Mouse (Mus musculus) liver, postnatal 0 days (tissue): ENCODE results near the gene Pcx. TPM values are rescaled to one million over a fixed set of nuclear protein-coding genes. Genes with fewer than 3 reads are reported as not detected.

Source experiments
- ATAC-seq: fragments of 200-750 bp; cut with Nextera tagmentation; 2 replicates; pipeline ENCODE4 v1.8.0; 2017; ENCODE audit warnings: mild to moderate bottlenecking, moderate library complexity
- DNase-seq: peaks from one replicate; pipeline ENCODE4 v3.0.0-alpha.2; 2016
- H3K27ac ChIP-seq: fragments of 300-500 bp; sonication (generic); 2 replicates; pipeline ENCODE4 v1.5.1; 2014; ENCODE audit warnings: antibody characterized with exemption, moderate library complexity, mild to moderate bottlenecking, low read depth
- H3K27me3 ChIP-seq: fragments of 300-500 bp; sonication (generic); 2 replicates; pipeline ENCODE4 v1.6.1; 2014; ENCODE audit warnings: low read length, control low read depth, mixed read lengths; ENCODE audit not compliant: insufficient read depth
- H3K36me3 ChIP-seq: fragments of 300-500 bp; sonication (generic); replicated peaks from 2 replicates; pipeline ENCODE4 v1.6.1; 2014; ENCODE audit warnings: mild to moderate bottlenecking, control low read depth, low read length, moderate library complexity, mixed read lengths; ENCODE audit not compliant: insufficient read depth
- H3K4me1 ChIP-seq: fragments of 300-500 bp; sonication (generic); 2 replicates; pipeline ENCODE4 v1.6.1; 2014; ENCODE audit warnings: antibody characterized with exemption, mild to moderate bottlenecking, control low read depth; ENCODE audit not compliant: insufficient read depth
- H3K4me2 ChIP-seq: fragments of 300-500 bp; sonication (generic); 2 replicates; pipeline ENCODE4 v1.6.1; 2014; ENCODE audit warnings: low read depth, mild to moderate bottlenecking, low read length, moderate library complexity, mixed read lengths
- H3K4me3 ChIP-seq: fragments of 300-500 bp; sonication (generic); 2 replicates; pipeline ENCODE4 v1.5.1; 2014; ENCODE audit warnings: low read depth, low read length
- H3K9ac ChIP-seq: fragments of 300-500 bp; sonication (generic); replicated peaks from 2 replicates; pipeline ENCODE4 v1.6.1; 2014; ENCODE audit warnings: mild to moderate bottlenecking, moderate library complexity
- H3K9me3 ChIP-seq: fragments of 300-500 bp; sonication (generic); 2 replicates; pipeline ENCODE4 v1.6.1; 2016; ENCODE audit warnings: mild to moderate bottlenecking, control low read depth, low read length, mixed read lengths
- CTCF ChIP-seq: sonication (generic); IDR thresholded peaks from 2 replicates; pipeline ENCODE4 v1.5.1; 2016; ENCODE audit warnings: antibody characterized with exemption, low read depth
- EP300 ChIP-seq: IDR thresholded peaks from 2 replicates; pipeline ENCODE4 v1.6.1; 2016; ENCODE audit warnings: antibody characterized with exemption, low read depth, mild to moderate bottlenecking
- WGBS: fragments of 180-500 bp; shearing (Covaris S2); extraction: QIAGEN DNeasy Blood & Tissue Kit; methylation state at CpG from one replicate; pipeline ENCODE4 v1.1.7; 2014; ENCODE audit not compliant: insufficient replicate concordance; 5-methylcytosine and 5-hydroxymethylcytosine counted together
- polyA plus RNA-seq: library from polyadenylated mRNA; unstranded; fragments of >200 nt; fragmentation: Nextera tagmentation; extraction: Ambion mirVana; gene quantifications from 2 replicates; pipeline ENCODE4 v1.2.1, GENCODE M21; 2015

The Pcx gene
- polyA plus RNA-seq, 1 experiment from 2014 or later = 283 TPM

- H3K36me3 ChIP-seq = peaks cover 38% of the 10 kb centered on the region
- no peak for ATAC-seq
These were observed 113.1 kb downstream of the Pcx start for GRCm38 (mm10) chr19:4623419-4623818.

GRCm38 (mm10) chr19:4624006-4624405, 113.7 kb downstream of the Pcx start:
- ATAC-seq (no peak), DNase-seq (no peak)
- no peak for TF ChIP-seq CTCF
- no peak for TF ChIP-seq EP300
- H3K4me1 ChIP-seq = peaks cover 11% of the 10 kb centered on the region
- WGBS = 91% methylated on average over 12 of the region's 12 CpGs
- H3K27me3 ChIP-seq = no peaks in the 10 kb centered on the region
- peaks cover 36% of the 10 kb centered on the region for H3K36me3 ChIP-seq
- no peak overlapping the region for H3K4me3 ChIP-seq
- H3K9me3 ChIP-seq = no peaks in the 10 kb centered on the region
- peak overlapping the region; percentile 91; the same call in 1 of the 2 replicates for H3K4me2 ChIP-seq
- 0 out of 2 replicates have a peak overlapping the region, but pooled peaks have one; percentile 96 for H3K27ac ChIP-seq
- no peak overlapping the region for H3K9ac ChIP-seq

More at GRCm38 (mm10) chr19:4623419-4623818, 113.1 kb downstream of the Pcx start:
- no peak overlapping the region for H3K4me2 ChIP-seq
- H3K4me3 ChIP-seq = no peak overlapping the region
- no peak overlapping the region for H3K27ac ChIP-seq
- no peak for TF ChIP-seq EP300
- no peak for TF ChIP-seq CTCF
- H3K4me1 ChIP-seq = peaks cover 11% of the 10 kb centered on the region
- no peaks in the 10 kb centered on the region for H3K27me3 ChIP-seq
- DNase-seq = no peak
- no peak overlapping the region for H3K9ac ChIP-seq
- H3K9me3 ChIP-seq = no peaks in the 10 kb centered on the region
- 94% methylated on average over 9 of the region's 9 CpGs for WGBS

GRCm38 (mm10) chr19:4624406-4625178, 114.3 kb downstream of the Pcx start:
- 34% methylated on average over 4 of the region's 4 CpGs for WGBS

GRCm38 (mm10) chr19:4625179-4625828, 115.0 kb downstream of the Pcx start, which contains the start of gene Rce1:
Gene Rce1, minus strand, starts transcription at chr19:4625641.
- TF ChIP-seq EP300 (no peak), CTCF (no peak)
- ATAC-seq = peak; percentile 84
- WGBS = under 1% methylated on average over 51 of the region's 64 CpGs

More at GRCm38 (mm10) chr19:4624406-4625178, 114.3 kb downstream of the Pcx start:
- Histone ChIP-seq H3K4me1 (peaks cover 11% of the 10 kb centered on the region), H3K36me3 (peaks cover 31% of the 10 kb centered on the region), H3K4me3 (peak overlapping the region; percentile 82), H3K27me3 (no peaks in the 10 kb centered on the region), H3K4me2 (peak overlapping the region; percentile 91), H3K9me3 (no peaks in the 10 kb centered on the region), H3K27ac (peak overlapping the region; percentile 96), H3K9ac (peak overlapping the region; percentile 98)
- ATAC-seq = peak; percentile 35
- DNase-seq = no peak
- TF ChIP-seq CTCF (no peak), EP300 (no peak)

GRCm38 (mm10) chr19:4625829-4626535, 115.7 kb downstream of the Pcx start:
- DNase-seq (no peak), ATAC-seq (peak; percentile 53)
- under 1% methylated on average over 35 of the region's 35 CpGs for WGBS
- Histone ChIP-seq H3K27ac (peak overlapping the region; percentile 96), H3K4me1 (peaks cover 11% of the 10 kb centered on the region), H3K9ac (peak overlapping the region; percentile 98), H3K4me2 (peak overlapping the region; percentile 91), H3K27me3 (no peaks in the 10 kb centered on the region), H3K4me3 (peak overlapping the region; percentile 82), H3K36me3 (peaks cover 19% of the 10 kb centered on the region), H3K9me3 (no peaks in the 10 kb centered on the region)
- TF ChIP-seq CTCF (no peak), EP300 (no peak)

More at GRCm38 (mm10) chr19:4625179-4625828, 115.0 kb downstream of the Pcx start, which contains the start of gene Rce1:
- no peaks in the 10 kb centered on the region for H3K9me3 ChIP-seq
- H3K9ac ChIP-seq = peak within 1 kb of the TSS; percentile 98
- peak within 1 kb of the TSS; percentile 96 for H3K27ac ChIP-seq
- H3K27me3 ChIP-seq = no peaks in the 10 kb centered on the region
- peak; percentile 95 for DNase-seq
- peaks cover 26% of the 10 kb centered on the region for H3K36me3 ChIP-seq
- peak within 1 kb of the TSS; percentile 91 for H3K4me2 ChIP-seq
- H3K4me3 ChIP-seq = peak within 1 kb of the TSS; percentile 82
- peaks cover 11% of the 10 kb centered on the region for H3K4me1 ChIP-seq

- peak; percentile 91 for TF ChIP-seq CTCF
- TF ChIP-seq EP300 = no peak
- H3K9ac ChIP-seq = no peak overlapping the region
- H3K27ac ChIP-seq = no peak overlapping the region
- WGBS = 0% methylated on average over 1 of the region's 1 CpGs
- H3K36me3 ChIP-seq = no peaks in the 10 kb centered on the region
- no peaks in the 10 kb centered on the region for H3K9me3 ChIP-seq
- H3K4me1 ChIP-seq = peaks cover 11% of the 10 kb centered on the region
- ATAC-seq = no peak
- no peak overlapping the region for H3K4me2 ChIP-seq
- DNase-seq = peak; percentile 79
- H3K4me3 ChIP-seq = no peak overlapping the region
- H3K27me3 ChIP-seq = no peaks in the 10 kb centered on the region
These were observed 118.5 kb downstream of the Pcx start for GRCm38 (mm10) chr19:4628819-4629218.
